20 mouse cellular contexts compared by ENCODE assay signal in genomic region chr15:36364757-36365156, GRCm38 (mm10).
A peak's percentile ranks its signal among the peaks of the same experiment; 100 is the strongest.
DNase-seq lines count a peak whose midpoint lies in the region; ATAC-seq and TF ChIP-seq lines count a peak whose summit lies in the region.
"Had no signal": no experiment of that assay in that cellular context is flagged by ENCODE, and none has a peak within 500 bp of the region (broad histone marks: within the 10 kb centered on the region; RNA-seq: fewer than 3 reads in every experiment).

No protein-coding gene starts in this region.

- no peaks in the 10 kb centered on the region for H3K27me3 ChIP-seq in liver, embryonic 12.5 days (replicated peaks)
- no peaks in the 10 kb centered on the region for H3K27me3 ChIP-seq in liver, postnatal 0 days (ENCODE audit: insufficient read depth, low read length)
- H3K27me3 ChIP-seq: embryonic facial prominence, embryonic 12.5 days; forebrain, embryonic 15.5 days; heart, embryonic 15.5 days; hindbrain, embryonic 13.5 days had no signal

- no peaks in the 10 kb centered on the region for H3K36me3 ChIP-seq in liver, embryonic 12.5 days
- no peaks in the 10 kb centered on the region for H3K36me3 ChIP-seq in liver, postnatal 0 days (replicated peaks; ENCODE audit: insufficient read depth, low read length)
- H3K36me3 ChIP-seq: embryonic facial prominence, embryonic 12.5 days; forebrain, embryonic 15.5 days; G1E; heart, embryonic 15.5 days; hindbrain, embryonic 13.5 days had no signal

- no peak for TF ChIP-seq EP300 in liver, postnatal 0 days (IDR thresholded peaks at IDR 0.05; ENCODE audit: low read depth)

- no peak for ATAC-seq in CD4-positive, CD25-positive, alpha-beta regulatory T cell, adult 4 months
- no peak for ATAC-seq in liver, embryonic 12.5 days
- ATAC-seq in liver, postnatal 0 days = no peak
- ATAC-seq: forebrain, embryonic 15.5 days had no signal

- TF ChIP-seq CTCF in liver, postnatal 0 days (IDR thresholded peaks at IDR 0.05; ENCODE audit: low read depth) = no peak

- H3K9me3 ChIP-seq in liver, embryonic 12.5 days (replicated peaks) = no peaks in the 10 kb centered on the region
- H3K9me3 ChIP-seq in liver, postnatal 0 days (ENCODE audit: low read length) = no peaks in the 10 kb centered on the region
- H3K9me3 ChIP-seq: embryonic facial prominence, embryonic 12.5 days; forebrain, embryonic 15.5 days; G1E; heart, embryonic 15.5 days; hindbrain, embryonic 13.5 days had no signal

- no peak overlapping the region for H3K9ac ChIP-seq in liver, embryonic 12.5 days
- H3K9ac ChIP-seq in liver, postnatal 0 days (replicated peaks) = no peak overlapping the region
- H3K9ac ChIP-seq: embryonic facial prominence, embryonic 12.5 days; forebrain, embryonic 15.5 days; heart, embryonic 15.5 days; hindbrain, embryonic 13.5 days had no signal

- DNase-seq in CD4-positive, CD25-positive, alpha-beta regulatory T cell, adult 2 months (ENCODE audit: low read depth, low spot score) = peak; percentile 33
- no peak for DNase-seq in liver
- DNase-seq in CD4-positive helper T cell, adult 2 months (ENCODE audit: low read depth, low spot score) = peak; percentile 52
- peak; percentile 6 for DNase-seq in liver, postnatal 0 days
- no peak for DNase-seq in spleen, adult 18-20 months
- DNase-seq: adrenal gland, adult 8-10 months; adrenal gland, postnatal 36 days; B cell, adult 2 months; cerebellum, adult 2 months; cerebellum, postnatal 10 days; gastrocnemius, postnatal 36 days; heart, postnatal 14 days had no signal

- H3K27ac ChIP-seq in liver, embryonic 12.5 days = peak overlapping the region; percentile 17; the same call in 1 of the 2 replicates
- H3K27ac ChIP-seq in liver, postnatal 0 days (ENCODE audit: low read depth) = no peak overlapping the region
- H3K27ac ChIP-seq: embryonic facial prominence, embryonic 12.5 days; forebrain, embryonic 15.5 days; heart, embryonic 15.5 days; hindbrain, embryonic 13.5 days had no signal

- peaks cover 49% of the 10 kb centered on the region for H3K4me1 ChIP-seq in liver, embryonic 12.5 days
- peaks cover 15% of the 10 kb centered on the region for H3K4me1 ChIP-seq in liver, postnatal 0 days (ENCODE audit: insufficient read depth)
- H3K4me1 ChIP-seq: embryonic facial prominence, embryonic 12.5 days; forebrain, embryonic 15.5 days had no signal

- H3K4me3 ChIP-seq in liver, embryonic 12.5 days = no peak overlapping the region
- H3K4me3 ChIP-seq in liver, postnatal 0 days (ENCODE audit: low read depth, low read length) = no peak overlapping the region
- H3K4me3 ChIP-seq: embryonic facial prominence, embryonic 12.5 days; forebrain, embryonic 15.5 days; heart, embryonic 15.5 days; hindbrain, embryonic 13.5 days had no signal

- H3K4me2 ChIP-seq in liver, embryonic 12.5 days = no peak overlapping the region
- H3K4me2 ChIP-seq in liver, postnatal 0 days (ENCODE audit: low read depth, low read length) = no peak overlapping the region
- H3K4me2 ChIP-seq: embryonic facial prominence, embryonic 12.5 days; forebrain, embryonic 15.5 days; heart, embryonic 11.5 days; heart, embryonic 15.5 days; hindbrain, embryonic 13.5 days had no signal

Comparison
In these comparisons a context has a peak if more than half of its experiments do, and no peak if none do; other contexts are left out.
1. DNase-seq: peak in CD4-positive, CD25-positive, alpha-beta regulatory T cell, adult 2 months (single experiment), CD4-positive helper T cell, adult 2 months (single experiment) and liver, postnatal 0 days (single experiment); none in liver (single experiment) and spleen, adult 18-20 months (0 of 2).